Mouse (Mus musculus): Measurements from ENCODE around the gene Mybpc1.

DNA sequence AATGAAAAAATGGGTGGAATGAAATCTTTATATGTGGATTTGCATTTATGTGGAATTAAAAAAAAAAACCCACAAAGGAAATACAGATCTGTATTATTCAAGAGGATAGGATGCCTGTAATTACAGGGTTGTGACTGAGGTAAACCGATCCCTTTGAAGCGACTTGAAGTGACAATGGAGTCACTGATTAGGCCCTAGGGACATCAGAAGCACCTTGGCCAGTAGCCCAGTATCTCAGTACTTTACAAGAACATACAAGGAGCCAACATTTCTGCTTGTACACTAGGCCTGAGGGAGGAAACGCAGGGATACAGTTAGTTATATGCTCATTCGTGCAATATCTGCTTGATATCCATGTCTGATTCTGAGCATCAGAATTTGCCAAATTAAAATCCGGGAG, 32.8 kb downstream of the Mybpc1 start:
- no peak for TF ChIP-seq ZNF384 (IDR thresholded peaks at IDR 0.05; ENCODE audit: low read depth, low read length)
- TF ChIP-seq USF1 (IDR thresholded peaks at IDR 0.05; ENCODE audit: low read depth, low read length): no peak
- TF ChIP-seq GATA1 (IDR thresholded peaks at IDR 0.05; ENCODE audit: low read depth, low read length): no peak
- TF ChIP-seq POLR2A (IDR thresholded peaks at IDR 0.05; ENCODE audit: control insufficient read depth in 1 of 2, insufficient read depth in 1 of 2, low read depth in 1 of 2, low read length in 2 of 2, poor library complexity in 1 of 2): no peak
